Mouse (Mus musculus) ZHBTc4 (cell line): ENCODE results near the gene Fam57a.
A peak's percentile ranks its signal among the peaks of the same experiment; 100 is the strongest.

ENCODE experiments used
- DNase-seq: peaks from one replicate; pipeline ENCODE4 v3.0.0-alpha.2; 2011; ENCODE audit warnings: low read depth, low spot score

Gene Fam57a

GRCm38 (mm10) chr11:76179495-76180145 is at the start of gene Fam57a, which contains the start of gene Vps53:
TSS of gene Fam57a (plus strand) at chr11:76179671.
TSS of gene Vps53 (minus strand) at chr11:76179647.
- peak; percentile 75 for DNase-seq

- DNase-seq, result no peak
These were observed 48.6 kb upstream of the Fam57a start for GRCm38 (mm10) chr11:76130859-76131258.

DNA sequence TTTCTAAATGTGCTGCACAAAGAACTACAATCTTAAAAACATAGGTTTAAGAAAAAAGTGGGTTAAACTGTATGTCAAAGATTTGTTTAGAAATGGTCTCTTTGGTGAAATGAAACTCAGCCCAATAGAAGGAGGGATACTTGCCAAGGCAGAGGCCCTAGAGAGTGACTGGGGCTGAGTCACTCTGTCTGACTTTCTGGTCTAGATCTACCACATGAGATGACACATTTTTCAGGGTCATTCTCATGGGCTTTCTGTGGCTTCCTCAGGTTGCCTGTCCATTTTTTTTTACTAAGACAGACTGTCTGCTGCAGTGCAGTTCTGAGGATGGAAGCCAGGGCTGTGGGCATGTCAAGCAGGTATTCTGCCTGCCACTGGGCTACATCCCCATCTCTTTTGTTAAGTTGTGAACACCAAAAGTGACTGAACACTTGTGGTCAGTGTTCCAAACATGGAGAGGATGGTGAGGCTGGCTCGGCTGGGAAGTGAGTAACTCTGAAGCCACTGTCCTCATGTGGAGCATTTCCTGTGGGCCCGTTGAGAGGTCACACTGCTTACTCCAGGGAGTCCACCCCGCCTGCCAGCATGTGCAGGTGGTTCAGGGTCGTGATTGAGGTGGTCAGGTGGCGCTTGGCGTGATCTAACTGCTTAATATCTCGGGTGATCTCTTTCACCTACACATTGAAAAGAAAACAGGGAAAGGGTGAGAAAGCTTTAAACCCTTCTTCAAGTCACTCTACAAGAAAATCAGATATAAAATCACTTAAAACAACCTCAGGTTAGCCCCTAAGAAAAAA is 43.6 kb upstream of the Fam57a start:
- no peak for DNase-seq

DNA sequence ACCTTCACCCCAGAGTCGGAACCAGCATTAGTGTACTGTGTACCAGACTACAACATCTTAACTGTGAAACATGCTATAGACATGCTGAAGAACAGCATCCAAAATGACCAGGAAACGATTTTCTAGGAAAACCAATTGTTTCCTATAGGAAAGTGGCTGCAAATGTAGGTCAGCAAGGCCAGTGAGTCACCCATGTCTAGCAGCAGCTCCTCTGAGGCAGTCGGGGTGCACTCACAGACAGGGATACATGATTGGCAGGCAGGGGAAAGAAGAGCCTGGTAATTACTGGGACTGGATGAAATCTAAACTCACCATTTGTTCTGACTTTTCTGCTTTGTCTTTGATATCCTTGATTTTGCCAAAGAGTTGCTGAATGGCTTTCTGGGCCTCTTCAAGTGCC is 41.5 kb upstream of the Fam57a start:
- DNase-seq, result no peak

DNA sequence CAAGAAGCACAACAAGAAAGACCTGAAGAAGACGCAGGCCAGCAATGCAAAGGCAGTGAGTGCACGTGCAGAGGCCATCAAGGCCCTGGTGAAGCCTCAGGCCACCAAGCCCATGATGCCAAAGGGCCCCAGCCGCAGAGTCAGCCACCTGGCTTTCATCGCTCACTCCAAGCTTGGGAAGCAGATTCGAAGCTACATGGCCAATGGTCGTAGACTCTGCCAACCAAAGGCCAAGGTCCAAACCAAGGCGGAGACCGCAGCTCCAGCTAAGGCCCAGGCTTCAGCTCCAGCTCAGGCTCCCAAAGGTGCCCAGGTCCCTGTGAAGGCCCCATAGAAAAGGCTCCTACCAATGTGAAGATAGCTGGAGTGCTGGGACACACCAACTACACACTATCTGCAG is 35.1 kb upstream of the Fam57a start:
- DNase-seq, result no peak

GRCm38 (mm10) chr11:76145169-76145568 is 34.3 kb upstream of the Fam57a start:
- DNase-seq, result no peak

GRCm38 (mm10) chr11:76146187-76147010 is 33.1 kb upstream of the Fam57a start:
- no peak for DNase-seq

DNA sequence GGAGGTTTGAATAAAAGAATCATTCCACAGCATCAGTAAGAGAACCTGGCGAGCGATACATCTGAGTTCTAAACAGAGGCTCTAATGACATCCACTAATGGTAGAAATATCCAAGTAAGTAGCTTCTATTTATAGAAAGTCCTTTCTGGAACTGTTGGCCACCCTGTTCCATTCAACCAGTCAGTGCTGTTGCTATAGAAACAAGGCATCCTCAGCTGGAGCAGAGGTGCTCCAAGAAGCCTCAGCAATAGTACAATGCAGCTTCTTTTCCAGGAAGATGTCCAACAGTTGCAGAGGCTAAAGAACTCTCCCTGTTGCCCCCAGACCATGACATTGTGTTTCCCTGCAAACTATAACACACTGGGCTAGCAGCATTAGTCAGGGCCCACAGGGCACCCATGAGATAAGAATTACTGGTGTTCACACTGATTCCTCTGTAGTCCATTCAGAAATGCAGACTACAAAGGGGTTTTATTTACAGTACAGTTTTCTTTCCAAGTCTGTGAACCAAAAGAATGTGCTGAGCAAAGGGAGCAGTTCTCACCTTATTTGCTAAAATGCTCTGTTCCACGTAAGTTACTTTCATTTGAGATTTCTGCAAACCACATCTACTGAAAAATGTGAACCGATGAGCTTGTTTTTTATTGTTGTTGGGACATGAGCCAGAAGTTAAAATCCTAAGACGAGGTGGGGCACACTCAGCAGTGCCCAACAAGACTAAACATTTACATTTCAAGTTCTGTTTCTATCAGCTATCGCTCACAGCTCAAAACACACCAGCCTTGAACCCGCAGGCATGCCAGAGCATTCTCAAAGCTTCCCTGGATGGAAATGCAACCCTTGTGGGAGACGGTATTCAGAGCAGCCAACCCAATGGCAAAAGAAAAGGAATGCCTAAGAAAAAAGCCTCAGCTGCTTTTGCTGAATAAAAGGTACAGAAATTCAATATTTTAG is 31.1 kb upstream of the Fam57a start:
- DNase-seq, result no peak

DNA sequence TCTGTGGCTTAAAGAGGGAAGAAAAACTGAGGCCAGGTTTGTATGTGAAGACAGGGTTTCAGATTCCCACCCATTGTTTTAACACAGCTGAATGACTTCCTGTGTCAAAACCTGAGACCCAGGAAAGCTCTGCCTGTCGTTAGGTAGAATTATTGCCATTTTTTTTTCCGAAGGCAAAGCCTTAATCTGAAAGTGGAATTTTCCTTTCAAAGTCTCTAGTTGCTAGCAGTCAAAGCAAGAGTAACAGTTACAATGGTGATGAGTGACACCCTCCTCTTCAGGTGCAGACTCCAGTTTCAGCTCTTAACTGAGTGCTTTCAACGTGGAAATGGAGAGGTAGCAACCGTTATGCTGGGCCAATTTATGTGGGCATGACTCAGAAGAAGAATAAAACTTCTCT is 28.5 kb upstream of the Fam57a start:
- peak; percentile 30 for DNase-seq

GRCm38 (mm10) chr11:76153236-76153951 is 26.1 kb upstream of the Fam57a start:
- no peak for DNase-seq

DNA sequence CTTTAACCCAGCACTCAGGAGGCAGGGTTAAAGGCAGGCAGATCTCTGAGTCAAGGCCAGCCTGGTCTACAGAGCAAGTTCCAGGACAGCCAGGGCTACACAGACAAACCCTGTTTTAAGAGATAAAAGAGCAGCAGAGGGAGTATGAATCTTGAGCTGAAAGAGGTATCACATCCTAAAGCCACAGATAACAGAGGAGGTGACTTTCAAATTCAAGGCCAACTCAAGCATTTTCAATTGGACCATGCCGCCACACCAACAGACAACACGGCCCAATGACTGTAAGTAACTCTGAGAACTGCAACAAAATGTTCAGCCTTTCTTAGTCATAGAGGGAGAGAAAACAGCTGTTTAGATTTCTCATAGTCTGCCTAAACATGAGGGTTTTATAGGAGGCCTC is 25.3 kb upstream of the Fam57a start:
- no peak for DNase-seq

DNA sequence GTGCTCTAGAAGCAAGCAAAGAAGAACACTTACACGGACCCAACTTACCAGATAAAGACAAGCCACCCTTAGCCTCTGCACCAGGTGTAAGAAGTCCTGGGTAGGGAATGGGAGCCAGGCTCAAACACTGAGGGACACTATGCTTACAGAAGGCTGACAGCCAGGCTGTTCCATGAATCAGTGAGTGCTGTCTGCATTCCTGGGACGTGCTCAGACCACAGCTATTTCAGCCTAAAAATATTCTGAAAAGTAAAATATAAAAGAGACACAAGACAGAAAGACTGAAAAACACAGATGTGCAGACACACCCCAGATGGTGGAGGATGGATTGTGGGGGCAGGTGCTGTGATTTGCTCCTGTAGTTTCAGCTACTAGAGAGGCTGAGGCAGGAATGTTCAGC is 24.6 kb upstream of the Fam57a start:
- DNase-seq, result no peak

DNA sequence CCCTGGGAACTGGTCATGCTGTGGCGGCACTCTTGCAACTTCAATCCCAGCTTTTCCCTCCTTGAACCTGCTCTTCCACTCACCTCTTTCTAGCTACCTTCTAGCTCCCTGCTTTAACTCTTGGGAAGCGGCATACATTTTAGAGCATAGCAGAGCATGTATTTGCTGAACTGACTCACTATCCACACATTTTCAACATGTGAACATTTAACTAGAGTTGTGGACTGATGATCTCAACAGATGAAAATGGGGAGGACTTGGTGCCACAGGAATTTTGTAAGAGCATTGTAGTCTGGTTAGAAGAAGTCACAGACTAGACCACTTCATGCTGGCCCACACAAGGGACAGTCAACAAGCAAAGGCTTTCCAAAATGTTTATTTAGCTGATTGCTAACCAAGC is 21.1 kb upstream of the Fam57a start:
- DNase-seq, result no peak

DNA sequence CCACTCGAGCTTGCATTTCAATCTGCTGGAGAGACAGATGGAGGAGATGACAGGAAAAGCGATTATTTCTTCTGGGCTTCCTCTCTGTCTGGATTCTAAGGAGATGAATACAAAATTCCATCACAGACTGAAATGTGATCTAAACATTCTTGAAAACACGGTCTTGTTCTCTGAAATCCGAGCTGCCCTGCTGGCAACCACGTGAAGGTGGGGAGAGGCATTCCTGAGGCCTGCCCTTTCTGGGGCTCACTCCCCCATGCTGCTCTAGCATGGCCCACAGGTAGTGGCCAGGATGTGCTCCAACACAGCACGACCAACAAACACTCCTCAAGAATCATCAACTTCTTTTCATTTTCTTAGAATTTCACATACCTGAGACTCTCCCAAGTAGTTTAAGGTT is 19.2 kb upstream of the Fam57a start:
- DNase-seq, result peak; percentile 29

GRCm38 (mm10) chr11:76166657-76167056 is 12.8 kb upstream of the Fam57a start:
- DNase-seq, result no peak

DNA sequence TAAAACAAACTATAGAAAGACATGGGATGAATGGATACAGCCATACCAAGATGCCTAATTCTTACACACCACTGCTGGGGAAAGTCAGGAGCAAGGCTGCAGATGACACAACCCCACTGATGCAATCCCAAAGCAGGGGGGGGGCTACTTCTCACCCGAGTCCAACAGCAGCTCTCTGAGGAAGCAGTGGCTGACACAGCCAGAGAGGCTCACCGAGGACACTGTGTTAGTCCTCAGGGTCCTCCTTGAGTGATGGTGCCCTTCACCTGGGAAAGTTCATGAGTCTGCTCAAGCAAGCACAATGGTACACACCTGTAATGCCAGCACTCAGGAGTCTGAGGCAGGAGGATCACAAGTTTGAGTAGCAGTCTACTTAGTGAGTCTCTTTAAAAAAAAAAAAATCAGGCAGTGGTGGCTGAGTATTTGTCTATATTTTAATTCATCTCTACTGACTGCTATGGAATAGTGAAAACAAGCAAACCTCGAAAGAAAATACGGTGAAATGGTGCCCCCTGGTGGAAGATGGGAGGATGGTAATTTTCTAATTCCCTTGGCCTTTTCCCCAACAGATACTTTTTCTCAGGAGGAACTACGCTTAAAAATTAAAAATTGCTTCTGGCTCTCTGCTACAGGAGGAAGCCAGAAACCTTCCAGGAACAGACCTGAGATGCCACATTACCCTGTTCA is 12.2 kb upstream of the Fam57a start:
- DNase-seq, result peak; percentile 77

GRCm38 (mm10) chr11:76168976-76169375 is 10.5 kb upstream of the Fam57a start:
- no peak for DNase-seq

DNA sequence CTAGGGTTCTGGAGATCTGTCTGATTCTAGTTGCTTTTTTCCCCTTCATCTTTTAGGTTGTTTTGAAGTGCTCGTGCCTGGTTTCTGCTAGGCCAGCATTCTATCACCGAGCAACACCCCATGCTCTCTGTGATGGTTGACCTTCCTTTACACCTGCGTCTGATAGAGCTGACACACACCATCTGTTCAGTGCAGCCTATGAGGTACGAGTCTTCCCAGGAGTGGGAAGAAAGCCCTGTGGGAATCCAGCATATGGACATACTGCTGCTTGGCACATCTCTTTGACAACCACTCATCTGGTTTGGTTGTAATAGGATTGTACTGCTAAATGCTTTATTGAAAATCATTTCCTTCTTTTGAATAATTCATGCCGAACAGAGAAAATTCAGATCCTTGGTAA is 9.3 kb upstream of the Fam57a start:
- DNase-seq, result no peak

- DNase-seq, result peak; percentile 87
These were observed 561 bp upstream of the Fam57a start for GRCm38 (mm10) chr11:76178726-76179494.
